20 mouse cellular contexts compared by ENCODE assay signal in genomic region chr10:73059726-73060230, GRCm38 (mm10). TPM values are rescaled to one million over a fixed set of nuclear protein-coding genes. Genes with fewer than 3 reads are reported as not detected.
DNase-seq lines count a peak whose midpoint lies in the region; ATAC-seq and TF ChIP-seq lines count a peak whose summit lies in the region.
"Had no signal": no experiment of that assay in that cellular context is flagged by ENCODE, and none has a peak within 500 bp of the region (broad histone marks: within the 10 kb centered on the region; RNA-seq: fewer than 3 reads in every experiment).

No protein-coding gene starts in this region.

- no peaks in the 10 kb centered on the region for H3K4me1 ChIP-seq in midbrain, embryonic 16.5 days (ENCODE audit: control insufficient read depth, insufficient read depth, low read length)
- H3K4me1 ChIP-seq in midbrain, embryonic 13.5 days (replicated peaks), result no peaks in the 10 kb centered on the region
- H3K4me1 ChIP-seq in hindbrain, postnatal 0 days (ENCODE audit: insufficient read depth, low read length), result no peaks in the 10 kb centered on the region
- H3K4me1 ChIP-seq: heart, embryonic 10.5 days; hindbrain, embryonic 12.5 days had no signal

- 92% methylated on average over 2 of the region's 2 CpGs for WGBS in midbrain, embryonic 16.5 days
- WGBS in midbrain, embryonic 13.5 days, result 96% methylated on average over 2 of the region's 2 CpGs
- WGBS in hindbrain, postnatal 0 days, result 57% methylated on average over 2 of the region's 2 CpGs

- TF ChIP-seq CTCF in hindbrain, postnatal 0 days (IDR thresholded peaks at IDR 0.05; ENCODE audit: low read depth), result no peak

- no peaks in the 10 kb centered on the region for H3K36me3 ChIP-seq in midbrain, embryonic 16.5 days (ENCODE audit: control insufficient read depth, insufficient read depth, low read length)
- H3K36me3 ChIP-seq in midbrain, embryonic 13.5 days, result no peaks in the 10 kb centered on the region
- H3K36me3 ChIP-seq in hindbrain, postnatal 0 days (ENCODE audit: insufficient read depth, low read length), result no peaks in the 10 kb centered on the region
- H3K36me3 ChIP-seq: heart, embryonic 10.5 days; hindbrain, embryonic 12.5 days had no signal

- no peak overlapping the region for H3K27ac ChIP-seq in midbrain, embryonic 16.5 days (ENCODE audit: low read length)
- no peak overlapping the region for H3K27ac ChIP-seq in midbrain, embryonic 13.5 days
- H3K27ac ChIP-seq in hindbrain, postnatal 0 days, result no peak overlapping the region
- H3K27ac ChIP-seq: heart, embryonic 10.5 days; hindbrain, embryonic 12.5 days had no signal

- H3K4me3 ChIP-seq in midbrain, embryonic 16.5 days (ENCODE audit: low read depth, low read length), result no peak overlapping the region
- H3K4me3 ChIP-seq in midbrain, embryonic 13.5 days (replicated peaks), result no peak overlapping the region
- H3K4me3 ChIP-seq in hindbrain, postnatal 0 days (ENCODE audit: low read length), result no peak overlapping the region
- H3K4me3 ChIP-seq: heart, embryonic 10.5 days; hindbrain, embryonic 12.5 days had no signal

- H3K4me2 ChIP-seq in midbrain, embryonic 16.5 days (ENCODE audit: low read length), result no peak overlapping the region
- H3K4me2 ChIP-seq in midbrain, embryonic 13.5 days (replicated peaks), result no peak overlapping the region
- H3K4me2 ChIP-seq in hindbrain, postnatal 0 days (ENCODE audit: low read depth, low read length), result no peak overlapping the region
- H3K4me2 ChIP-seq: hindbrain, embryonic 12.5 days had no signal

- DNase-seq in cerebellum, adult 9-11 months, result peak; percentile 3
- no peak for DNase-seq in cerebellum, adult 9-10 months
- DNase-seq in kidney, postnatal 10 days, result peak; percentile 7
- no peak for DNase-seq in kidney, adult 18-20 months
- no peak for DNase-seq in thymus, postnatal 10 days (ENCODE audit: low spot score in 2 of 2)
- no peak for DNase-seq in hindbrain, postnatal 0 days (ENCODE audit: low spot score)
- DNase-seq: adrenal gland, adult 8-10 months; adrenal gland, postnatal 36 days; cerebellum, adult 2 months; gastrocnemius, postnatal 10 days; heart, adult 18-20 months; heart, postnatal 10 days; heart, postnatal 4 days had no signal

- no peak overlapping the region for H3K9ac ChIP-seq in midbrain, embryonic 16.5 days (ENCODE audit: low read depth, low read length)
- H3K9ac ChIP-seq in midbrain, embryonic 13.5 days (replicated peaks), result no peak overlapping the region
- no peak overlapping the region for H3K9ac ChIP-seq in hindbrain, postnatal 0 days (replicated peaks; ENCODE audit: low read length)
- H3K9ac ChIP-seq: hindbrain, embryonic 12.5 days had no signal

- H3K27me3 ChIP-seq in midbrain, embryonic 16.5 days (ENCODE audit: control insufficient read depth, insufficient read depth, low read depth, low read length), result no peaks in the 10 kb centered on the region
- H3K27me3 ChIP-seq in midbrain, embryonic 13.5 days, result no peaks in the 10 kb centered on the region
- H3K27me3 ChIP-seq in hindbrain, postnatal 0 days (ENCODE audit: insufficient read depth, low read length), result no peaks in the 10 kb centered on the region
- H3K27me3 ChIP-seq: hindbrain, embryonic 12.5 days had no signal

- no peaks in the 10 kb centered on the region for H3K9me3 ChIP-seq in midbrain, embryonic 16.5 days (replicated peaks; ENCODE audit: control insufficient read depth, low read length, poor library complexity, severe bottlenecking)
- H3K9me3 ChIP-seq in midbrain, embryonic 13.5 days, result no peaks in the 10 kb centered on the region
- no peaks in the 10 kb centered on the region for H3K9me3 ChIP-seq in hindbrain, postnatal 0 days (ENCODE audit: low read length)
- H3K9me3 ChIP-seq: heart, embryonic 10.5 days; hindbrain, embryonic 12.5 days had no signal

- ATAC-seq in midbrain, embryonic 16.5 days, result 0 out of 2 replicates have a peak, but pooled peaks have one; percentile 25
- ATAC-seq in midbrain, embryonic 13.5 days, result no peak
- no peak for ATAC-seq in hindbrain, postnatal 0 days
- ATAC-seq: forebrain, embryonic 16.5 days; hindbrain, embryonic 16.5 days had no signal

RNA-seq across cellular contexts. Expression of gene Pcdh15, which starts 39.4 kb away (rescaled TPM):
- polyA plus RNA-seq in midbrain, embryonic 16.5 days (2015; fragmentation: Nextera tagmentation; extraction: Ambion mirVana), result 14.8 and 17.3 TPM in 2 replicates
- polyA plus RNA-seq in midbrain, embryonic 13.5 days (2015; fragmentation: Nextera tagmentation; extraction: Ambion mirVana), result 5.8 and 5.9 TPM in 2 replicates
- 24.2 and 31.0 TPM in 2 replicates for total RNA-seq in hindbrain, postnatal 0 days (2014; rRNA removed)
- polyA plus RNA-seq in hindbrain, postnatal 0 days (2015; fragmentation: Nextera tagmentation; extraction: Ambion mirVana), result 9.2 and 11.2 TPM in 2 replicates
- total RNA-seq: MEL had no signal

Comparison
In these comparisons a context has a peak if more than half of its experiments do, and no peak if none do; other contexts are left out.
1. DNase-seq: peak in cerebellum, adult 9-11 months (single experiment) and kidney, postnatal 10 days (single experiment); none in cerebellum, adult 9-10 months (single experiment), kidney, adult 18-20 months (single experiment), thymus, postnatal 10 days (0 of 2) and hindbrain, postnatal 0 days (single experiment).